Mouse (Mus musculus): ENCODE results near the gene Arhgef3. TPM values are rescaled to one million over a fixed set of nuclear protein-coding genes. Genes with fewer than 3 reads are reported as not detected.

Gene Arhgef3
- polyA plus RNA-seq, 1 experiment from 2014 or later = 19.6 TPM

DNA sequence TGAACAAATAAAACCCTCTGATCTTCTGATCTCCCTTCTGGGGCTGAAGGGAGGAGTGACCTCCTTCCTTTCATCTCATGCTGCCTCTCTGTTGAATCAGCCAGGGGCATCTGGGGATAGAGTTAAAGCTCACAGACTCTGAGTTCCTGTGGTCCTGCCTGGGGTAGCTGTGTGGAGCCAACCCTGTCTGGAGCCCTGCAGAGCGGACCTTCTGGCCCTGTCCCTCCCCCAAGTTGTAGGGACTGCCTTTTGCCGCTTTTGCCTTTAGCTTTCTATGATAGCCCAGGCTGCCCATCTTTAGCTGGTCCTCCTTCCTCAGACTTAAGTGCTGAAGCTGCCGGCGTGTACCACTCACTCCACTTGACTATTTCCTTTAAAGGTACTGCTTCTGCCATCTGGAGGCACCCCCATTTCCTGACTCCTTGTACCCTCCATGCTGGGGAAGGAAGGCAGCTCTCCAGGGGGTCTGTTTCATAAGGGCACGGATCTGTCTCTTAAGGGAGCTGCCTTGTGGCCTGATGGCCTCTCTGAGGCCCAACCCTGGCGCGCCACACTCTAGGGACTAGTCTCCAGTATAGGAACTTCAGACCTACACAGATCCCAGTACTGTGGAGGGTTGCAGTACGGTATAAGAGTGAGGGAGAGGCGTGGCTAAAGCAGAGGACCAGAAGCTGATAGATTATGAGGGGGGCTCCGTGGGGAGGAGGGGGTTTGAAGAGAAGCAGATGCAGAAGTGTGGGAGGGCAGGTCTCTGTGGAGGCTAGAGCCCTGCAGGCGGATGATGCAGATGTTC is 68.1 kb downstream of the Arhgef3 start:
- 0 out of 2 replicates have a peak overlapping the region, but pooled peaks have one; percentile 9 for H3K9ac ChIP-seq (replicated peaks; ENCODE audit: low read length)
- H3K36me3 ChIP-seq (ENCODE audit: insufficient read depth, low read length) = no peaks in the 10 kb centered on the region
- no peaks in the 10 kb centered on the region for H3K9me3 ChIP-seq (ENCODE audit: low read length)
- H3K27ac ChIP-seq (ENCODE audit: low read length) = no peak overlapping the region
- no peaks in the 10 kb centered on the region for H3K27me3 ChIP-seq (ENCODE audit: insufficient read depth, low read length)
- H3K4me1 ChIP-seq (ENCODE audit: insufficient read depth, low read length) = peaks cover 13% of the 10 kb centered on the region
- no peak overlapping the region for H3K4me3 ChIP-seq (ENCODE audit: low read length)
- WGBS = 65% methylated on average over 11 of the region's 11 CpGs
- H3K4me2 ChIP-seq (replicated peaks; ENCODE audit: low read depth, low read length) = no peak overlapping the region
- peak; percentile 35; the same call in 1 of the 2 replicates for ATAC-seq (ENCODE audit: low FRiP score, low TSS enrichment)

DNA sequence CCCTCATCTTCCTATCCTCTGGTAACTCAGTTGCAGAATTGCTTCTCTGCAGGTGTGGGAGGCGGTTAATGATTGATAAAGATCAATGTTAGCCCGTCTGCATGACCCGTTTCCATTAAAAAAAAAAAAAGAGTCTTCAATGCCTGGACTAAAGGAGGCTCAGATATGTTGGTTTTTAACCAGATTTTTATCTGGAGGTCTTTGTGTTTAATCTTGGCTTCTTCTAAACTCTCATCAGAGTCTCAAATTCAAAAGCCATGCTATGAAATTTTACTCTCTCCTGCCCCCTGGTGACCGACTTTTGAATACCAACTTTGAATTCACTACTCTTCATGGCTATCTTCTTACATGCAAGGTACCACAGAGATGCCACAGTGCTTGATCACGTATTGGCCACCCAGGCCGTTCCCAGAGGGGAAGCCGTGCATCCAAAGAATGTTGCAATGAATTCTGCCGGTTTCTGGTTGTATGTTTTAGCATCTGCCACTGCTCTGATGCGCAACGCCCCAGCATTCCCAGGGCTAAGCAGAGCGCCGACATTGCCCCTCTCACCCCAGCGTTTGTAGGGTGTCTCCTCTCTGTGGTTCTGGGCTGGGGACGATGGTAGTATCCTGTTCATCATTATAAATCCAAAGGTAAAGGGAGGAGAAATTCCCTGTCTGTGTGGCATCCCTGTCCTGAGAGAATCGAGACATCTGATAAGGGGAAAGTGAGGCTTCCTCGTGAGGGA is 69.0 kb downstream of the Arhgef3 start:
- H3K9ac ChIP-seq (replicated peaks; ENCODE audit: low read length) = no peak overlapping the region
- no peaks in the 10 kb centered on the region for H3K9me3 ChIP-seq (ENCODE audit: low read length)
- 57% methylated on average over 16 of the region's 16 CpGs for whole genome bisulfite sequencing
- H3K27me3 ChIP-seq (ENCODE audit: insufficient read depth, low read length) = no peaks in the 10 kb centered on the region
- no peak overlapping the region for H3K4me3 ChIP-seq (ENCODE audit: low read length)
- no peak overlapping the region for H3K27ac ChIP-seq (ENCODE audit: low read length)
- ATAC-seq (ENCODE audit: low FRiP score, low TSS enrichment) = no peak
- no peaks in the 10 kb centered on the region for H3K36me3 ChIP-seq (ENCODE audit: insufficient read depth, low read length)
- H3K4me2 ChIP-seq (replicated peaks; ENCODE audit: low read depth, low read length) = no peak overlapping the region
- H3K4me1 ChIP-seq (ENCODE audit: insufficient read depth, low read length) = peaks cover 13% of the 10 kb centered on the region

GRCm38 (mm10) chr14:27185902-27186301 is 71.2 kb downstream of the Arhgef3 start:
- H3K4me3 ChIP-seq (ENCODE audit: low read length) = no peak overlapping the region
- WGBS = 53% methylated on average over 5 of the region's 5 CpGs
- H3K4me2 ChIP-seq (replicated peaks; ENCODE audit: low read depth, low read length) = no peak overlapping the region
- ATAC-seq (ENCODE audit: low FRiP score, low TSS enrichment) = no peak
- H3K4me1 ChIP-seq (ENCODE audit: insufficient read depth, low read length) = peaks cover 21% of the 10 kb centered on the region
- no peak overlapping the region for H3K9ac ChIP-seq (replicated peaks; ENCODE audit: low read length)
- H3K27me3 ChIP-seq (ENCODE audit: insufficient read depth, low read length) = no peaks in the 10 kb centered on the region
- no peak overlapping the region for H3K27ac ChIP-seq (ENCODE audit: low read length)
- H3K36me3 ChIP-seq (ENCODE audit: insufficient read depth, low read length) = no peaks in the 10 kb centered on the region
- H3K9me3 ChIP-seq (ENCODE audit: low read length) = no peaks in the 10 kb centered on the region

DNA sequence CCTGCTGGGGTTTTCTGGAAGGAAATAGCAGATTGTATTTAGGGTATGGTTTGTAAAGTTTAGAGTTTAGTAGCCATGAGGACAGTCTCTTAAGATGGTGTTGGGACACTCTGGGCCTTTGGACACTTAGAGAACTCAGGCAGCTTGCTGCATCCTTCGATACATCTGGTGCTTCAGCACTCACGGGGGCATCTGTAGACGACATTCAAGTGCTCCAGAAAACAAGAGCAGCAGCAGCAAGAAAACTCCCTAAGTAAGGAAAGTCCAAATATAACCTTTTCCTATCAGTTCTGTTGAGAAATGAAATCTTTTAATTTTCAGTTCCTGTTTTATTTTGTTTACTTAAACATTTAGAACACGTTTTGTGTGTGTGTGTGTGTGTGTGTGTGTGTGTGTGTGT is 71.9 kb downstream of the Arhgef3 start:
- no peak overlapping the region for H3K4me3 ChIP-seq (ENCODE audit: low read length)
- no peak for ATAC-seq (ENCODE audit: low FRiP score, low TSS enrichment)
- no peak overlapping the region for H3K27ac ChIP-seq (ENCODE audit: low read length)
- no peaks in the 10 kb centered on the region for H3K27me3 ChIP-seq (ENCODE audit: insufficient read depth, low read length)
- H3K4me2 ChIP-seq (replicated peaks; ENCODE audit: low read depth, low read length) = no peak overlapping the region
- H3K9me3 ChIP-seq (ENCODE audit: low read length) = no peaks in the 10 kb centered on the region
- peaks cover 21% of the 10 kb centered on the region for H3K4me1 ChIP-seq (ENCODE audit: insufficient read depth, low read length)
- 84% methylated on average over 4 of the region's 4 CpGs for WGBS
- H3K36me3 ChIP-seq (ENCODE audit: insufficient read depth, low read length) = no peaks in the 10 kb centered on the region
- H3K9ac ChIP-seq (replicated peaks; ENCODE audit: low read length) = no peak overlapping the region

DNA sequence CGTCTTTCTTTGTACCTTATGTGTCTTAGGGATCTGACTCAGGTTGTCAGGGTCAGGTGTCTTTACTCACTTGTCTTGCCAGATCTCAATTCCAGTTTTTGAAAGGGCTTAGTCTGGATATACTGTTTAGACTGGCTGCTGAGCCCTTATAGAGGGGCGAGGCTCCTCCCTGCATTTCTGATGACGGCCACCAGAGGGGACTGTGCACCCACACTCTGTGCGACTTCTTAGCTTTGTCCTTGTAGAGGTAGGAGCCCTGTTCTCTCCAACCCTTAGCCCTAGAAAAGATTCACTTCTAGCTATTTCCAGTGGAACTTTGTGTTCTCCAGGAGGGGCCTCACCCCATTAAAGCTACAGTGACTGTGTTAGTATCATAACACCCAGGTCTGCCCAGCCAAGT is 72.3 kb downstream of the Arhgef3 start:
- H3K27me3 ChIP-seq (ENCODE audit: insufficient read depth, low read length) = no peaks in the 10 kb centered on the region
- no peak overlapping the region for H3K9ac ChIP-seq (replicated peaks; ENCODE audit: low read length)
- H3K4me2 ChIP-seq (replicated peaks; ENCODE audit: low read depth, low read length) = no peak overlapping the region
- H3K9me3 ChIP-seq (ENCODE audit: low read length) = no peaks in the 10 kb centered on the region
- WGBS = 7% methylated on average over 4 of the region's 4 CpGs
- no peak overlapping the region for H3K4me3 ChIP-seq (ENCODE audit: low read length)
- H3K27ac ChIP-seq (ENCODE audit: low read length) = no peak overlapping the region
- no peaks in the 10 kb centered on the region for H3K36me3 ChIP-seq (ENCODE audit: insufficient read depth, low read length)
- ATAC-seq (ENCODE audit: low FRiP score, low TSS enrichment) = peak; percentile 80
- H3K4me1 ChIP-seq (ENCODE audit: insufficient read depth, low read length) = peaks cover 18% of the 10 kb centered on the region

- Histone ChIP-seq H3K36me3 (ENCODE audit: insufficient read depth, low read length) (no peaks in the 10 kb centered on the region), H3K4me2 (replicated peaks; ENCODE audit: low read depth, low read length) (no peak overlapping the region), H3K9ac (replicated peaks; ENCODE audit: low read length) (no peak overlapping the region), H3K27me3 (ENCODE audit: insufficient read depth, low read length) (no peaks in the 10 kb centered on the region), H3K9me3 (ENCODE audit: low read length) (no peaks in the 10 kb centered on the region), H3K4me1 (ENCODE audit: insufficient read depth, low read length) (peaks cover 14% of the 10 kb centered on the region; the same call in 1 of the 2 replicates), H3K4me3 (ENCODE audit: low read length) (no peak overlapping the region), H3K27ac (ENCODE audit: low read length) (no peak overlapping the region)
- 50% methylated on average over 4 of the region's 4 CpGs for WGBS
- ATAC-seq (ENCODE audit: low FRiP score, low TSS enrichment) = 0 out of 2 replicates have a peak, but pooled peaks have one; percentile 5
Observed at GRCm38 (mm10) chr14:27187885-27188284, 73.2 kb downstream of the Arhgef3 start.

GRCm38 (mm10) chr14:27192450-27192849 is 77.8 kb downstream of the Arhgef3 start:
- Histone ChIP-seq H3K4me3 (ENCODE audit: low read length) (no peak overlapping the region), H3K36me3 (ENCODE audit: insufficient read depth, low read length) (no peaks in the 10 kb centered on the region), H3K9ac (replicated peaks; ENCODE audit: low read length) (no peak overlapping the region), H3K9me3 (ENCODE audit: low read length) (no peaks in the 10 kb centered on the region), H3K27me3 (ENCODE audit: insufficient read depth, low read length) (no peaks in the 10 kb centered on the region), H3K27ac (ENCODE audit: low read length) (no peak overlapping the region), H3K4me1 (ENCODE audit: insufficient read depth, low read length) (peaks cover 8% of the 10 kb centered on the region; the same call in 1 of the 2 replicates), H3K4me2 (replicated peaks; ENCODE audit: low read depth, low read length) (no peak overlapping the region)
- ATAC-seq (ENCODE audit: low FRiP score, low TSS enrichment) = no peak
- WGBS = 28% methylated on average over 3 of the region's 3 CpGs

DNA sequence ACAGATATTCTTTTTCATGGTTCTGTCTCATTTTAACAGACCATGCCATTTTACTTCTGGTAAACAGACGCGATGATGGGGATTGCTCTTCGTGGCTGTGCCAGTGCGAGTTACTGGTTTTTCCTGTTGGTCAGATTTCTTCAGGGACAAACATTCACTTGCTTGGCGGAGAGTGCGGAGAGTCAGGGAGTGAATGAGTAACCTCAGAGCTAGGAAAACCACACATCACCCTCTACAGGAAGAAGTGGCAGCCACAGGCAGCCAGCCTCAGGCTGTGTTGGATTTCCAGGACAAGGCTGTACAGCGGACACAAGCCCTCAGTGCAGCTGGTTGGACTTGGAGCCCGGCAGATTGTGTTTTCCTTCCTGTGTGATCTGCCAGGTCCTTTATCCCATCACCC is 82.3 kb downstream of the Arhgef3 start:
- Histone ChIP-seq H3K36me3 (ENCODE audit: insufficient read depth, low read length) (no peaks in the 10 kb centered on the region), H3K4me2 (replicated peaks; ENCODE audit: low read depth, low read length) (no peak overlapping the region), H3K4me3 (ENCODE audit: low read length) (no peak overlapping the region), H3K9ac (replicated peaks; ENCODE audit: low read length) (no peak overlapping the region), H3K27me3 (ENCODE audit: insufficient read depth, low read length) (no peaks in the 10 kb centered on the region), H3K4me1 (ENCODE audit: insufficient read depth, low read length) (no peaks in the 10 kb centered on the region), H3K27ac (ENCODE audit: low read length) (no peak overlapping the region), H3K9me3 (ENCODE audit: low read length) (no peaks in the 10 kb centered on the region)
- 66% methylated on average over 8 of the region's 8 CpGs for WGBS
- peak; percentile 39; the same call in 1 of the 2 replicates for ATAC-seq (ENCODE audit: low FRiP score, low TSS enrichment)

- Histone ChIP-seq H3K4me1 (ENCODE audit: insufficient read depth, low read length) (no peaks in the 10 kb centered on the region), H3K9me3 (ENCODE audit: low read length) (no peaks in the 10 kb centered on the region), H3K4me2 (replicated peaks; ENCODE audit: low read depth, low read length) (no peak overlapping the region), H3K27ac (ENCODE audit: low read length) (no peak overlapping the region), H3K36me3 (ENCODE audit: insufficient read depth, low read length) (no peaks in the 10 kb centered on the region), H3K9ac (replicated peaks; ENCODE audit: low read length) (no peak overlapping the region), H3K4me3 (ENCODE audit: low read length) (no peak overlapping the region), H3K27me3 (ENCODE audit: insufficient read depth, low read length) (no peaks in the 10 kb centered on the region)
- no peak for ATAC-seq (ENCODE audit: low FRiP score, low TSS enrichment)
- 91% methylated on average over 5 of the region's 5 CpGs for WGBS
Observed at GRCm38 (mm10) chr14:27198490-27199089, 83.9 kb downstream of the Arhgef3 start.
